Mouse (Mus musculus) limb, embryonic 15.5 days (tissue): Measurements from ENCODE around the gene Lrp1. TPM values are rescaled to one million over a fixed set of nuclear protein-coding genes. Genes with fewer than 3 reads are reported as not detected.

Experiments
- ATAC-seq: fragments of 200-750 bp; cut with Nextera tagmentation; 2 replicates; pipeline ENCODE4 v1.8.0; 2017; ENCODE audit warnings: low read depth, moderate TSS enrichment; ENCODE audit not compliant: insufficient number of reproducible peaks, low FRiP score, low TSS enrichment
- H3K27ac ChIP-seq: fragments of 300-500 bp; sonication (generic); 2 replicates; pipeline ENCODE4 v1.5.1; 2015; ENCODE audit warnings: moderate library complexity, mild to moderate bottlenecking, inconsistent platforms
- H3K27me3 ChIP-seq: fragments of 300-500 bp; sonication (generic); 2 replicates; pipeline ENCODE4 v1.6.1; 2015; ENCODE audit warnings: inconsistent platforms
- H3K36me3 ChIP-seq: fragments of 300-500 bp; sonication (generic); 2 replicates; pipeline ENCODE4 v1.6.1; 2015; ENCODE audit warnings: inconsistent platforms
- H3K4me1 ChIP-seq: fragments of 300-500 bp; sonication (generic); 2 replicates; pipeline ENCODE4 v1.6.1; 2015; ENCODE audit warnings: inconsistent platforms
- H3K4me2 ChIP-seq: fragments of 300-500 bp; sonication (generic); 2 replicates; pipeline ENCODE4 v1.6.1; 2015; ENCODE audit warnings: mild to moderate bottlenecking, inconsistent platforms
- H3K4me3 ChIP-seq: fragments of 300-500 bp; sonication (generic); 2 replicates; pipeline ENCODE4 v1.5.1; 2015; ENCODE audit warnings: mild to moderate bottlenecking, inconsistent platforms
- H3K9ac ChIP-seq: fragments of 300-500 bp; sonication (generic); 2 replicates; pipeline ENCODE4 v1.6.1; 2015; ENCODE audit warnings: inconsistent platforms
- H3K9me3 ChIP-seq: fragments of 300-500 bp; sonication (generic); 2 replicates; pipeline ENCODE4 v1.6.1; 2016; ENCODE audit warnings: inconsistent platforms
- WGBS: fragments of 180-500 bp; shearing (Covaris S2); methylation state at CpG from one replicate; pipeline ENCODE4 v1.1.7; 2015; 5-methylcytosine and 5-hydroxymethylcytosine counted together
- polyA plus RNA-seq: library from polyadenylated mRNA; unstranded; fragments of >200 nt; fragmentation: Nextera tagmentation; extraction: Ambion mirVana; gene quantifications from 2 replicates; pipeline ENCODE4 v1.2.1, GENCODE M21; 2015

Gene Lrp1
- polyA plus RNA-seq, 1 experiment from 2014 or later = 146 TPM

GRCm38 (mm10) chr10:127492118-127492517 lies 128.8 kb downstream of the Lrp1 start:
- Histone ChIP-seq H3K4me1 (no peaks in the 10 kb centered on the region; the same call in 1 of the 2 replicates), H3K4me3 (no peak overlapping the region), H3K27me3 (no peaks in the 10 kb centered on the region), H3K4me2 (no peak overlapping the region), H3K9ac (no peak overlapping the region), H3K9me3 (no peaks in the 10 kb centered on the region), H3K27ac (no peak overlapping the region), H3K36me3 (peaks cover 87% of the 10 kb centered on the region)
- 81% methylated on average over 3 of the region's 3 CpGs for WGBS
- ATAC-seq = no peak

GRCm38 (mm10) chr10:127491128-127491512 lies 129.8 kb downstream of the Lrp1 start:
- WGBS = 79% methylated on average over 8 of the region's 8 CpGs
- H3K27me3 ChIP-seq = no peaks in the 10 kb centered on the region
- no peak overlapping the region for H3K27ac ChIP-seq
- peaks cover 84% of the 10 kb centered on the region for H3K36me3 ChIP-seq
- H3K9me3 ChIP-seq = no peaks in the 10 kb centered on the region
- H3K4me3 ChIP-seq = no peak overlapping the region
- no peak overlapping the region for H3K4me2 ChIP-seq
- no peak overlapping the region for H3K9ac ChIP-seq
- no peak for ATAC-seq
- no peaks in the 10 kb centered on the region; the same call in 1 of the 2 replicates for H3K4me1 ChIP-seq

- Histone ChIP-seq H3K4me1 (no peaks in the 10 kb centered on the region; the same call in 1 of the 2 replicates), H3K9me3 (no peaks in the 10 kb centered on the region), H3K4me2 (no peak overlapping the region), H3K9ac (no peak overlapping the region), H3K36me3 (peaks cover 84% of the 10 kb centered on the region), H3K27me3 (no peaks in the 10 kb centered on the region), H3K27ac (no peak overlapping the region), H3K4me3 (no peak overlapping the region)
- ATAC-seq = no peak; the same call in 1 of the 2 replicates
- WGBS = 72% methylated on average over 18 of the region's 18 CpGs
Observed at GRCm38 (mm10) chr10:127490160-127491127, 130.5 kb downstream of the Lrp1 start.

GRCm38 (mm10) chr10:127488856-127489255 lies 132.1 kb downstream of the Lrp1 start:
- H3K27ac ChIP-seq = no peak overlapping the region
- H3K4me1 ChIP-seq = no peaks in the 10 kb centered on the region; the same call in 1 of the 2 replicates
- no peak overlapping the region for H3K4me2 ChIP-seq
- peaks cover 85% of the 10 kb centered on the region for H3K36me3 ChIP-seq
- H3K27me3 ChIP-seq = no peaks in the 10 kb centered on the region
- WGBS = 82% methylated on average over 7 of the region's 7 CpGs
- H3K9ac ChIP-seq = no peak overlapping the region
- no peak overlapping the region for H3K4me3 ChIP-seq
- no peaks in the 10 kb centered on the region for H3K9me3 ChIP-seq
- ATAC-seq = no peak

Other genes starting within 250 kb of the Lrp1 start
- gene R3hdm2, start 240.8 kb downstream of the Lrp1 start, polyA plus RNA-seq = 33.1 and 34.9 TPM in 2 replicates
- gene Stac3, start 119.5 kb downstream of the Lrp1 start, polyA plus RNA-seq = 17.2 and 38.7 TPM in 2 replicates
- gene Ndufa4l2, start 106.2 kb downstream of the Lrp1 start, polyA plus RNA-seq = 328 and 370 TPM in 2 replicates
- gene Shmt2, start 98.7 kb downstream of the Lrp1 start, polyA plus RNA-seq = 112 and 122 TPM in 2 replicates
- gene Nxph4, start 86.6 kb downstream of the Lrp1 start, polyA plus RNA-seq = 21.7 and 25.1 TPM in 2 replicates
- gene Stat6, start 21.8 kb upstream of the Lrp1 start, polyA plus RNA-seq = 36.7 and 38.9 TPM in 2 replicates
- 8.3 and 8.5 TPM in 2 replicates for gene Nemp1, start 45.8 kb upstream of the Lrp1 start, polyA plus RNA-seq
- gene Nab2, start 47.4 kb upstream of the Lrp1 start, polyA plus RNA-seq = 23.7 and 24.4 TPM in 2 replicates
- gene Myo1a, start 84.0 kb upstream of the Lrp1 start, polyA plus RNA-seq = 0.24 and 0.37 TPM in 2 replicates
- gene Tac2, start 103.3 kb upstream of the Lrp1 start, polyA plus RNA-seq = 0.31 and 0.53 TPM in 2 replicates
- gene Zbtb39, start 118.4 kb upstream of the Lrp1 start, polyA plus RNA-seq = 2.4 and 2.8 TPM in 2 replicates
- 1.4 and 1.6 TPM in 2 replicates for gene Gpr182, start 130.6 kb upstream of the Lrp1 start, polyA plus RNA-seq
- gene Rdh1, start 138.6 kb upstream of the Lrp1 start, polyA plus RNA-seq = 0.64 and 0.71 TPM in 2 replicates
- 2.6 and 3.8 TPM in 2 replicates for gene Rdh16f1, start 138.6 kb upstream of the Lrp1 start, polyA plus RNA-seq
- gene Rdh9, start 155.2 kb upstream of the Lrp1 start, polyA plus RNA-seq = not detected in 2 replicates
- 0.04 TPM in 1 of 2 replicates, not detected in the other for gene Rdh16, start 180.0 kb upstream of the Lrp1 start, polyA plus RNA-seq
- gene Rdh19, start 228.8 kb upstream of the Lrp1 start, polyA plus RNA-seq = not detected in 2 replicates
- not detected in 2 replicates for gene Rdh16f2, start 245.3 kb upstream of the Lrp1 start, polyA plus RNA-seq